Mouse (Mus musculus) embryonic facial prominence, embryonic 10.5 days (tissue): Measurements from ENCODE around the gene Mad2l2. TPM values are rescaled to one million over a fixed set of nuclear protein-coding genes. Genes with fewer than 3 reads are reported as not detected.
"Not testable (repeated sequence)": the region's sequence is repeated elsewhere in the genome, so short reads cannot be mapped to it uniquely, and the experiment has no call there.

ENCODE experiments used
- DNase-seq: peaks from one replicate; pipeline ENCODE4 v3.0.0-alpha.2; 2017; ENCODE audit warnings: low spot score
- H3K27ac ChIP-seq: fragments of 300-500 bp; sonication (generic); replicated peaks from 2 replicates; pipeline ENCODE4 v1.5.1; 2016; ENCODE audit warnings: mild to moderate bottlenecking
- H3K27me3 ChIP-seq: fragments of 300-500 bp; sonication (generic); replicated peaks from 2 replicates; pipeline ENCODE4 v1.6.1; 2016; ENCODE audit warnings: low read depth, mild to moderate bottlenecking; ENCODE audit not compliant: poor library complexity, severe bottlenecking
- H3K36me3 ChIP-seq: fragments of 300-500 bp; sonication (generic); replicated peaks from 2 replicates; pipeline ENCODE4 v1.6.1; 2016; ENCODE audit warnings: mild to moderate bottlenecking, moderate library complexity
- H3K4me1 ChIP-seq: fragments of 300-500 bp; sonication (generic); 2 replicates; pipeline ENCODE4 v1.6.1; 2016
- H3K4me3 ChIP-seq: fragments of 300-500 bp; sonication (generic); 2 replicates; pipeline ENCODE4 v1.5.1; 2016; ENCODE audit warnings: mild to moderate bottlenecking, moderate library complexity
- H3K9me3 ChIP-seq: fragments of 300-500 bp; sonication (generic); 2 replicates; pipeline ENCODE4 v1.6.1; 2016; ENCODE audit warnings: mild to moderate bottlenecking
- WGBS: fragments of 180-500 bp; shearing (Covaris S2); methylation state at CpG from one replicate; pipeline ENCODE4 v1.1.7; 2016; 5-methylcytosine and 5-hydroxymethylcytosine counted together
- polyA plus RNA-seq: library from polyadenylated mRNA; unstranded; fragments of >200 nt; fragmentation: Nextera tagmentation; extraction: Ambion mirVana; gene quantifications from 2 replicates; pipeline ENCODE4 v1.2.1, GENCODE M21; 2016

Gene Mad2l2
- polyA plus RNA-seq, 1 experiment from 2014 or later, result 67.3 TPM

- Histone ChIP-seq H3K36me3 (no peaks in the 10 kb centered on the region), H3K27ac (peak overlapping the region; percentile 72), H3K27me3 (peaks cover 16% of the 10 kb centered on the region; the same call in 1 of the 2 replicates), H3K4me1 (peaks cover 14% of the 10 kb centered on the region), H3K4me3 (0 out of 2 replicates have a peak overlapping the region, but pooled peaks have one; percentile 27), H3K9me3 (peaks cover 4% of the 10 kb centered on the region; the same call in 1 of the 2 replicates)
- peak; percentile 90 for DNase-seq
- WGBS, result 3% methylated on average over 15 of the region's 15 CpGs
Measured at GRCm38 (mm10) chr4:148114758-148115391, 15.3 kb upstream of the Mad2l2 start.

GRCm38 (mm10) chr4:148115467-148115866 is 14.7 kb upstream of the Mad2l2 start:
- peak overlapping the region; percentile 27; the same call in 1 of the 2 replicates for H3K4me3 ChIP-seq
- H3K36me3 ChIP-seq, result no peaks in the 10 kb centered on the region
- WGBS, result 3% methylated on average over 15 of the region's 15 CpGs
- peaks cover 4% of the 10 kb centered on the region; the same call in 1 of the 2 replicates for H3K9me3 ChIP-seq
- peaks cover 14% of the 10 kb centered on the region for H3K4me1 ChIP-seq
- DNase-seq, result peak; percentile 75
- H3K27me3 ChIP-seq, result peaks cover 16% of the 10 kb centered on the region; the same call in 1 of the 2 replicates
- peak overlapping the region; percentile 72 for H3K27ac ChIP-seq

- Histone ChIP-seq H3K27me3 (peaks cover 23% of the 10 kb centered on the region; the same call in 1 of the 2 replicates), H3K27ac (no peak overlapping the region), H3K4me1 (peaks cover 14% of the 10 kb centered on the region), H3K36me3 (no peaks in the 10 kb centered on the region), H3K4me3 (no peak overlapping the region), H3K9me3 (peaks cover 4% of the 10 kb centered on the region; the same call in 1 of the 2 replicates)
- WGBS, result 72% methylated on average over 4 of the region's 4 CpGs
- no peak for DNase-seq
Measured at GRCm38 (mm10) chr4:148116657-148117056, 13.5 kb upstream of the Mad2l2 start.

- no peak for DNase-seq
- Histone ChIP-seq H3K27me3 (peaks cover 23% of the 10 kb centered on the region; the same call in 1 of the 2 replicates), H3K4me1 (peaks cover 20% of the 10 kb centered on the region), H3K27ac (no peak overlapping the region), H3K9me3 (peaks cover 4% of the 10 kb centered on the region; the same call in 1 of the 2 replicates), H3K36me3 (no peaks in the 10 kb centered on the region), H3K4me3 (no peak overlapping the region)
- 76% methylated on average over 4 of the region's 4 CpGs for WGBS
Measured at GRCm38 (mm10) chr4:148117392-148117791, 12.8 kb upstream of the Mad2l2 start.

GRCm38 (mm10) chr4:148119578-148119977 is 10.6 kb upstream of the Mad2l2 start:
- not testable (repeated sequence) for H3K36me3 ChIP-seq
- WGBS, result 88% methylated on average over 9 of the region's 9 CpGs

GRCm38 (mm10) chr4:148120555-148120954 is 9.6 kb upstream of the Mad2l2 start:
- Histone ChIP-seq H3K36me3 (no peaks in the 10 kb centered on the region), H3K4me3 (no peak overlapping the region), H3K27me3 (peaks cover 11% of the 10 kb centered on the region), H3K9me3 (peaks cover 4% of the 10 kb centered on the region; the same call in 1 of the 2 replicates), H3K27ac (no peak overlapping the region), H3K4me1 (peaks cover 31% of the 10 kb centered on the region)
- WGBS, result 81% methylated on average over 9 of the region's 9 CpGs
- no peak for DNase-seq

More at GRCm38 (mm10) chr4:148119578-148119977, 10.6 kb upstream of the Mad2l2 start:
- not testable (repeated sequence) for H3K9me3 ChIP-seq, DNase-seq, H3K27ac ChIP-seq, H3K4me3 ChIP-seq
- Histone ChIP-seq H3K4me1 (peaks cover 29% of the 10 kb centered on the region), H3K27me3 (peaks cover 17% of the 10 kb centered on the region; the same call in 1 of the 2 replicates)

GRCm38 (mm10) chr4:148121362-148121761 is 8.8 kb upstream of the Mad2l2 start:
- Histone ChIP-seq H3K4me3 (no peak overlapping the region), H3K36me3 (no peaks in the 10 kb centered on the region), H3K4me1 (peaks cover 29% of the 10 kb centered on the region), H3K9me3 (peaks cover 4% of the 10 kb centered on the region; the same call in 1 of the 2 replicates), H3K27me3 (peaks cover 7% of the 10 kb centered on the region; the same call in 1 of the 2 replicates), H3K27ac (no peak overlapping the region)
- DNase-seq, result no peak
- 84% methylated on average over 4 of the region's 4 CpGs for WGBS

- H3K36me3 ChIP-seq, result no peaks in the 10 kb centered on the region
- H3K27ac ChIP-seq, result peak overlapping the region; percentile 37; the same call in 1 of the 2 replicates
- H3K9me3 ChIP-seq, result no peaks in the 10 kb centered on the region
- H3K4me3 ChIP-seq, result no peak overlapping the region; the same call in 1 of the 2 replicates
- H3K27me3 ChIP-seq, result peaks cover 12% of the 10 kb centered on the region
- peak; percentile 62 for DNase-seq
- WGBS, result 11% methylated on average over 6 of the region's 6 CpGs
- H3K4me1 ChIP-seq, result peaks cover 29% of the 10 kb centered on the region
Measured at GRCm38 (mm10) chr4:148121982-148122693, 8.0 kb upstream of the Mad2l2 start.

GRCm38 (mm10) chr4:148122694-148123066 is 7.5 kb upstream of the Mad2l2 start:
- peaks cover 18% of the 10 kb centered on the region for H3K27me3 ChIP-seq
- no peak for DNase-seq
- 74% methylated on average over 3 of the region's 3 CpGs for WGBS
- no peaks in the 10 kb centered on the region for H3K9me3 ChIP-seq
- H3K4me1 ChIP-seq, result peaks cover 29% of the 10 kb centered on the region
- H3K27ac ChIP-seq, result peak overlapping the region; percentile 37; the same call in 1 of the 2 replicates
- H3K36me3 ChIP-seq, result no peaks in the 10 kb centered on the region
- H3K4me3 ChIP-seq, result no peak overlapping the region; the same call in 1 of the 2 replicates

- no peak for DNase-seq
- no peak overlapping the region for H3K27ac ChIP-seq
- WGBS, result 58% methylated on average over 1 of the region's 1 CpGs
- H3K4me3 ChIP-seq, result no peak overlapping the region
- no peaks in the 10 kb centered on the region for H3K36me3 ChIP-seq
- H3K4me1 ChIP-seq, result peaks cover 41% of the 10 kb centered on the region
- H3K9me3 ChIP-seq, result no peaks in the 10 kb centered on the region
- peaks cover 65% of the 10 kb centered on the region for H3K27me3 ChIP-seq
Measured at GRCm38 (mm10) chr4:148128241-148128640, 1.9 kb upstream of the Mad2l2 start.

GRCm38 (mm10) chr4:148128672-148129071 is 1.5 kb upstream of the Mad2l2 start:
- Histone ChIP-seq H3K27ac (no peak overlapping the region), H3K9me3 (no peaks in the 10 kb centered on the region), H3K4me3 (peak overlapping the region; percentile 88), H3K4me1 (peaks cover 38% of the 10 kb centered on the region), H3K36me3 (no peaks in the 10 kb centered on the region), H3K27me3 (peaks cover 65% of the 10 kb centered on the region)
- WGBS, result 73% methylated on average over 2 of the region's 2 CpGs
- no peak for DNase-seq

GRCm38 (mm10) chr4:148130561-148131413 is 603 bp downstream of the Mad2l2 start, which contains the start of gene Draxin:
Gene Draxin, minus strand, starts transcription at chr4:148130698.
- Histone ChIP-seq H3K27ac (peak within 1 kb of the TSS; percentile 97), H3K4me1 (peaks cover 26% of the 10 kb centered on the region), H3K27me3 (peaks cover 70% of the 10 kb centered on the region), H3K36me3 (no peaks in the 10 kb centered on the region), H3K4me3 (peak within 1 kb of the TSS; percentile 88), H3K9me3 (no peaks in the 10 kb centered on the region)
- peak; percentile 89 for DNase-seq
- under 1% methylated on average over 80 of the region's 87 CpGs for WGBS
